Mouse (Mus musculus) stomach, embryonic 14.5 days (tissue): Measurements from ENCODE around the gene Rpa1. TPM values are rescaled to one million over a fixed set of nuclear protein-coding genes. Genes with fewer than 3 reads are reported as not detected.
"Not testable (repeated sequence)": the region's sequence is repeated elsewhere in the genome, so short reads cannot be mapped to it uniquely, and the experiment has no call there.

Experiments used
- ATAC-seq: fragments of 200-750 bp; cut with Nextera tagmentation; 2 replicates; pipeline ENCODE4 v1.8.0; 2017; ENCODE audit warnings: low read depth, moderate TSS enrichment; ENCODE audit not compliant: insufficient number of reproducible peaks, insufficient read depth, low FRiP score
- H3K27ac ChIP-seq: fragments of 300-500 bp; sonication (generic); 2 replicates; pipeline ENCODE4 v1.5.1; 2014; ENCODE audit warnings: mild to moderate bottlenecking, low read length, moderate library complexity, mixed read lengths
- H3K27me3 ChIP-seq: fragments of 300-500 bp; sonication (generic); 2 replicates; pipeline ENCODE4 v1.6.1; 2014; ENCODE audit warnings: low read length, control low read depth, mixed read lengths; ENCODE audit not compliant: control insufficient read depth, insufficient read depth
- H3K36me3 ChIP-seq: fragments of 300-500 bp; sonication (generic); 2 replicates; pipeline ENCODE4 v1.6.1; 2014; ENCODE audit warnings: mild to moderate bottlenecking, control low read depth, low read length, moderate library complexity, mixed read lengths; ENCODE audit not compliant: control insufficient read depth, insufficient read depth
- H3K4me1 ChIP-seq: fragments of 300-500 bp; sonication (generic); 2 replicates; pipeline ENCODE4 v1.6.1; 2014; ENCODE audit warnings: low read length, control low read depth, mixed read lengths; ENCODE audit not compliant: control insufficient read depth, insufficient read depth
- H3K4me2 ChIP-seq: fragments of 300-500 bp; sonication (generic); replicated peaks from 2 replicates; pipeline ENCODE4 v1.6.1; 2014; ENCODE audit warnings: low read depth, low read length, control low read depth
- H3K4me3 ChIP-seq: fragments of 300-500 bp; sonication (generic); 2 replicates; pipeline ENCODE4 v1.5.1; 2014; ENCODE audit warnings: low read depth, low read length, control low read depth
- H3K9ac ChIP-seq: fragments of 300-500 bp; sonication (generic); replicated peaks from 2 replicates; pipeline ENCODE4 v1.6.1; 2014; ENCODE audit warnings: low read depth, mild to moderate bottlenecking, control low read depth, low read length, moderate library complexity, mixed read lengths
- H3K9me3 ChIP-seq: fragments of 300-500 bp; sonication (generic); 2 replicates; pipeline ENCODE4 v1.6.1; 2016; ENCODE audit warnings: low read depth, low read length, control low read depth; ENCODE audit not compliant: control insufficient read depth
- WGBS: fragments of 180-500 bp; shearing (Covaris S2); extraction: QIAGEN DNeasy Blood & Tissue Kit; methylation state at CpG from one replicate; pipeline ENCODE4 v1.1.7; 2014; 5-methylcytosine and 5-hydroxymethylcytosine counted together
- polyA plus RNA-seq: library from polyadenylated mRNA; unstranded; fragments of >200 nt; fragmentation: Nextera tagmentation; extraction: Ambion mirVana; gene quantifications from 2 replicates; pipeline ENCODE4 v1.2.1, GENCODE M21; 2014

Rpa1 gene
- polyA plus RNA-seq, 1 experiment from 2014 or later, result 121 TPM

- WGBS, result 16% methylated on average over 6 of the region's 6 CpGs
- no peak overlapping the region for H3K4me3 ChIP-seq
- H3K27ac ChIP-seq, result no peak overlapping the region
- H3K27me3 ChIP-seq, result no peaks in the 10 kb centered on the region
- peak overlapping the region; percentile 27; the same call in 1 of the 2 replicates for H3K4me2 ChIP-seq
- H3K9ac ChIP-seq, result no peak overlapping the region
- peak; percentile 18; the same call in 1 of the 2 replicates for ATAC-seq
- H3K36me3 ChIP-seq, result no peaks in the 10 kb centered on the region
- no peaks in the 10 kb centered on the region for H3K9me3 ChIP-seq
- peaks cover 15% of the 10 kb centered on the region; the same call in 1 of the 2 replicates for H3K4me1 ChIP-seq
Observed at GRCm38 (mm10) chr11:75290566-75291271, 57.4 kb downstream of the Rpa1 start.

- no peaks in the 10 kb centered on the region for H3K27me3 ChIP-seq
- H3K4me1 ChIP-seq, result peaks cover 13% of the 10 kb centered on the region; the same call in 1 of the 2 replicates
- 78% methylated on average over 2 of the region's 2 CpGs for WGBS
- no peaks in the 10 kb centered on the region for H3K36me3 ChIP-seq
- H3K9ac ChIP-seq, result no peak overlapping the region
- H3K4me3 ChIP-seq, result no peak overlapping the region
- no peaks in the 10 kb centered on the region for H3K9me3 ChIP-seq
- no peak overlapping the region for H3K4me2 ChIP-seq
- H3K27ac ChIP-seq, result no peak overlapping the region
- ATAC-seq, result no peak
Observed at GRCm38 (mm10) chr11:75289120-75289519, 59.0 kb downstream of the Rpa1 start.

GRCm38 (mm10) chr11:75288517-75288916 is 59.6 kb downstream of the Rpa1 start:
- no peak for ATAC-seq
- H3K27me3 ChIP-seq, result no peaks in the 10 kb centered on the region
- WGBS, result 73% methylated on average over 8 of the region's 8 CpGs
- no peak overlapping the region for H3K4me3 ChIP-seq
- H3K9me3 ChIP-seq, result no peaks in the 10 kb centered on the region
- H3K36me3 ChIP-seq, result no peaks in the 10 kb centered on the region
- H3K9ac ChIP-seq, result no peak overlapping the region
- H3K4me2 ChIP-seq, result no peak overlapping the region
- H3K27ac ChIP-seq, result no peak overlapping the region
- peaks cover 9% of the 10 kb centered on the region; the same call in 1 of the 2 replicates for H3K4me1 ChIP-seq

- no peaks in the 10 kb centered on the region for H3K27me3 ChIP-seq
- H3K4me3 ChIP-seq, result no peak overlapping the region
- WGBS, result 78% methylated on average over 10 of the region's 10 CpGs
- H3K36me3 ChIP-seq, result no peaks in the 10 kb centered on the region
- H3K9ac ChIP-seq, result no peak overlapping the region
- no peaks in the 10 kb centered on the region for H3K9me3 ChIP-seq
- no peak overlapping the region for H3K27ac ChIP-seq
- no peak for ATAC-seq
- no peak overlapping the region for H3K4me2 ChIP-seq
- H3K4me1 ChIP-seq, result peaks cover 9% of the 10 kb centered on the region; the same call in 1 of the 2 replicates
Observed at GRCm38 (mm10) chr11:75287940-75288339, 60.2 kb downstream of the Rpa1 start.

- Histone ChIP-seq H3K4me1 (peaks cover 8% of the 10 kb centered on the region; the same call in 1 of the 2 replicates), H3K4me2 (no peak overlapping the region), H3K4me3 (no peak overlapping the region), H3K27ac (no peak overlapping the region), H3K36me3 (no peaks in the 10 kb centered on the region), H3K27me3 (0 out of 2 replicates have a peak, but pooled peaks cover 3% of the 10 kb centered on the region), H3K9me3 (no peaks in the 10 kb centered on the region), H3K9ac (no peak overlapping the region)
- 82% methylated on average over 4 of the region's 4 CpGs for WGBS
- ATAC-seq, result no peak
Observed at GRCm38 (mm10) chr11:75286868-75287267, 61.3 kb downstream of the Rpa1 start.

GRCm38 (mm10) chr11:75285893-75286467 is 62.1 kb downstream of the Rpa1 start:
- 47% methylated on average over 4 of the region's 4 CpGs for WGBS
- Histone ChIP-seq H3K9me3 (no peaks in the 10 kb centered on the region), H3K27ac (no peak overlapping the region), H3K27me3 (0 out of 2 replicates have a peak, but pooled peaks cover 5% of the 10 kb centered on the region), H3K4me3 (no peak overlapping the region), H3K36me3 (no peaks in the 10 kb centered on the region), H3K9ac (no peak overlapping the region), H3K4me1 (no peaks in the 10 kb centered on the region), H3K4me2 (no peak overlapping the region)
- ATAC-seq, result no peak

GRCm38 (mm10) chr11:75283784-75284183 is 64.3 kb downstream of the Rpa1 start:
- not testable (repeated sequence) for ATAC-seq, H3K27ac ChIP-seq, H3K4me3 ChIP-seq, H3K9me3 ChIP-seq, H3K27me3 ChIP-seq, H3K4me1 ChIP-seq, H3K36me3 ChIP-seq, H3K4me2 ChIP-seq, H3K9ac ChIP-seq
- 66% methylated on average over 3 of the region's 3 CpGs for WGBS

GRCm38 (mm10) chr11:75282496-75283120 is 65.5 kb downstream of the Rpa1 start:
- Histone ChIP-seq H3K4me2 (no peak overlapping the region), H3K4me3 (no peak overlapping the region)
- WGBS, result 9% methylated on average over 13 of the region's 13 CpGs

More at GRCm38 (mm10) chr11:75282496-75283120, 65.5 kb downstream of the Rpa1 start:
- no peaks in the 10 kb centered on the region for H3K9me3 ChIP-seq
- H3K27ac ChIP-seq, result no peak overlapping the region
- H3K4me1 ChIP-seq, result peaks cover 3% of the 10 kb centered on the region; the same call in 1 of the 2 replicates
- 0 out of 2 replicates have a peak, but pooled peaks cover 10% of the 10 kb centered on the region for H3K27me3 ChIP-seq
- H3K36me3 ChIP-seq, result no peaks in the 10 kb centered on the region
- no peak overlapping the region for H3K9ac ChIP-seq
- ATAC-seq, result no peak
